Mouse (Mus musculus) midbrain, embryonic 14.5 days (tissue): Measurements from ENCODE around the gene Hist1h4h. TPM values are rescaled to one million over a fixed set of nuclear protein-coding genes. Genes with fewer than 3 reads are reported as not detected.

ENCODE experiments used
- ATAC-seq: fragments of 200-750 bp; cut with Nextera tagmentation; 2 replicates; pipeline ENCODE4 v1.8.0; 2017; ENCODE audit warnings: moderate number of reproducible peaks, moderate library complexity; ENCODE audit not compliant: low FRiP score, low TSS enrichment
- DNase-seq: peaks from one replicate; pipeline ENCODE4 v3.0.0-alpha.2; 2015
- H3K27ac ChIP-seq: fragments of 300-500 bp; sonication (generic); replicated peaks from 2 replicates; pipeline ENCODE4 v1.5.1; 2014; ENCODE audit warnings: mild to moderate bottlenecking, low read depth, low read length, moderate library complexity
- H3K27me3 ChIP-seq: fragments of 300-500 bp; sonication (generic); 2 replicates; pipeline ENCODE4 v1.6.1; 2014; ENCODE audit warnings: low read length, control low read depth, mixed read lengths; ENCODE audit not compliant: control insufficient read depth, insufficient read depth
- H3K36me3 ChIP-seq: fragments of 300-500 bp; sonication (generic); 2 replicates; pipeline ENCODE4 v1.6.1; 2014; ENCODE audit warnings: low read length, control low read depth; ENCODE audit not compliant: control insufficient read depth, insufficient read depth
- H3K4me1 ChIP-seq: fragments of 300-500 bp; sonication (generic); 2 replicates; pipeline ENCODE4 v1.6.1; 2014; ENCODE audit warnings: mild to moderate bottlenecking, antibody characterized with exemption, low read length, control low read depth; ENCODE audit not compliant: control insufficient read depth, insufficient read depth
- H3K4me2 ChIP-seq: fragments of 300-500 bp; sonication (generic); 2 replicates; pipeline ENCODE4 v1.6.1; 2014; ENCODE audit warnings: mild to moderate bottlenecking, low read length, moderate library complexity
- H3K4me3 ChIP-seq: fragments of 300-500 bp; sonication (generic); replicated peaks from 2 replicates; pipeline ENCODE4 v1.5.1; 2014; ENCODE audit warnings: low read depth, low read length
- H3K9ac ChIP-seq: fragments of 300-500 bp; sonication (generic); replicated peaks from 2 replicates; pipeline ENCODE4 v1.6.1; 2014; ENCODE audit warnings: mild to moderate bottlenecking, low read length, moderate library complexity
- H3K9me3 ChIP-seq: fragments of 300-500 bp; sonication (generic); 2 replicates; pipeline ENCODE4 v1.6.1; 2016; ENCODE audit warnings: low read length, control low read depth, mixed read lengths; ENCODE audit not compliant: control insufficient read depth
- WGBS: fragments of 180-500 bp; shearing (Covaris S2); extraction: QIAGEN DNeasy Blood & Tissue Kit; methylation state at CpG from one replicate; pipeline ENCODE4 v1.1.7; 2014; 5-methylcytosine and 5-hydroxymethylcytosine counted together
- polyA plus RNA-seq: library from polyadenylated mRNA; unstranded; fragments of >200 nt; fragmentation: Nextera tagmentation; extraction: Ambion mirVana; gene quantifications from 2 replicates; pipeline ENCODE4 v1.2.1, GENCODE M21; 2014

The Hist1h4h gene
- polyA plus RNA-seq, 1 experiment from 2014 or later, result 4.1 TPM

- H3K36me3 ChIP-seq, result no peaks in the 10 kb centered on the region
- peak overlapping the region; percentile 43 for H3K4me2 ChIP-seq
- DNase-seq (peak; percentile 34), ATAC-seq (no peak)
- 3% methylated on average over 19 of the region's 19 CpGs for WGBS
- H3K9ac ChIP-seq, result no peak overlapping the region
- no peak overlapping the region for H3K4me3 ChIP-seq
- H3K4me1 ChIP-seq, result no peaks in the 10 kb centered on the region
- no peaks in the 10 kb centered on the region for H3K9me3 ChIP-seq
- peaks cover 19% of the 10 kb centered on the region for H3K27me3 ChIP-seq
- no peak overlapping the region for H3K27ac ChIP-seq
Measured at GRCm38 (mm10) chr13:23497656-23498321, 33.1 kb upstream of the Hist1h4h start.

DNA sequence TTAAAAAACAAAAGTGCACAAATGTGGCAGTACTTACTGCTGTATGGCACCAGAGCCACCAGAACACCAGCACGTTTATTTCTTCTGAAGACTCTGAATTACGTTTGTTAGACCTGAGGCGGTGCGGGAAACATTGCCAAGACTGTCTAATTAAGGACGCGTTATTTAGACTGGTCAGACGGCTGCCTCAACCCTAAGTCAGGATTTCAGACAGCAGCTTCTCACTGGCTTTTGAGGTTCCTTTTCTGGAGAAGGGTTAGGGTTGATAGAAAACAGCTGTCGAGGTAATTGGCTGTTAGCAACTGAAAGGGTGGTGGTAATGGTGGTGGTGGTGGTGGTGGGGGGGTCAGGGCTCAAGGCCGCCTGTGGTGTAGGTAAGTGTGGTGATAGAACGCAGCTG lies 32.2 kb upstream of the Hist1h4h start:
- Histone ChIP-seq H3K4me3 (0 out of 2 replicates have a peak overlapping the region, but pooled peaks have one; percentile 9), H3K4me2 (peak overlapping the region; percentile 43), H3K9me3 (no peaks in the 10 kb centered on the region), H3K27ac (no peak overlapping the region), H3K27me3 (peaks cover 19% of the 10 kb centered on the region), H3K36me3 (no peaks in the 10 kb centered on the region), H3K4me1 (no peaks in the 10 kb centered on the region), H3K9ac (no peak overlapping the region)
- WGBS, result 8% methylated on average over 10 of the region's 10 CpGs
- DNase-seq (no peak), ATAC-seq (no peak)

GRCm38 (mm10) chr13:23499943-23500342 lies 30.9 kb upstream of the Hist1h4h start:
- H3K9me3 ChIP-seq, result no peaks in the 10 kb centered on the region

DNA sequence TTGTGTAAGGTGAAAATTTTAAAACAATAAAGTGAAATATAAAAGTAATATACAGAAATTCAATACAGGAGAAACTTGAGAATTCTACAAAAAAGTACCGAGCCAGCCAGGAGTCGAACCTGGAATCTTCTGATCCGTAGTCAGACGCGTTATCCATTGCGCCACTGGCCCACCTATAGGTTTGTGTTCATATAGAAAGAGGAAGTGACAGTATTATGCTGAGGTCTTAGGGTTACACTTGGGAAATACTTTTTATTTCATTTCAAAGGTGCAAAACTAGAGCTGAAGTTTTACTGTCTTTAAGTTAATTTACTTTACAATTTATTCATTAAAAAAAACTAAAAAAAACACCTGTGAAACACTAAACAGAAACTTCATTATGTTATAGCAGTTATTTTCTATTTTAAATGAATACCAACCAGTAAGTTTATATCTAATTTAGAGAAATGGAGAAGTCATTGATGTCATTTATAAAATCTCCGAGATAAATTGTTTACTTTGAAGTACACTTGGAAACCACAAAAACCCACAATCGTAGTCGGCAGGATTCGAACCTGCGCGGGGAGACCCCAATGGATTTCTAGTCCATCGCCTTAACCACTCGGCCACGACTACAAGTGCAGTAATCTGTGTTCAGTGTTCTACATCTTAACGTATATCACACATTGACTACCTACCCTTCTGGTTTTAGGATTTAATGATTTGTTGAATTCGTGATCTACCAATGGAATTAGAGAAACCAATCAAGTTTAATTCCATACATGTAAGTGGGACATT lies 30.2 kb upstream of the Hist1h4h start:
- H3K27ac ChIP-seq, result no peak overlapping the region
- ATAC-seq, result peak; percentile 55; the same call in 1 of the 2 replicates
- WGBS, result under 1% methylated on average over 17 of the region's 17 CpGs
- H3K4me1 ChIP-seq, result 0 out of 2 replicates have a peak, but pooled peaks cover 2% of the 10 kb centered on the region
- no peaks in the 10 kb centered on the region for H3K9me3 ChIP-seq
- H3K4me2 ChIP-seq, result no peak overlapping the region
- H3K36me3 ChIP-seq, result no peaks in the 10 kb centered on the region
- H3K4me3 ChIP-seq, result no peak overlapping the region
- peak; percentile 78 for DNase-seq
- peaks cover 19% of the 10 kb centered on the region for H3K27me3 ChIP-seq
- H3K9ac ChIP-seq, result no peak overlapping the region

More at GRCm38 (mm10) chr13:23499943-23500342, 30.9 kb upstream of the Hist1h4h start:
- Histone ChIP-seq H3K4me1 (no peaks in the 10 kb centered on the region), H3K27me3 (peaks cover 19% of the 10 kb centered on the region), H3K4me2 (no peak overlapping the region), H3K36me3 (no peaks in the 10 kb centered on the region), H3K9ac (no peak overlapping the region), H3K27ac (no peak overlapping the region), H3K4me3 (no peak overlapping the region)
- no peak for ATAC-seq
- DNase-seq, result no peak
- 5% methylated on average over 7 of the region's 7 CpGs for WGBS

DNA sequence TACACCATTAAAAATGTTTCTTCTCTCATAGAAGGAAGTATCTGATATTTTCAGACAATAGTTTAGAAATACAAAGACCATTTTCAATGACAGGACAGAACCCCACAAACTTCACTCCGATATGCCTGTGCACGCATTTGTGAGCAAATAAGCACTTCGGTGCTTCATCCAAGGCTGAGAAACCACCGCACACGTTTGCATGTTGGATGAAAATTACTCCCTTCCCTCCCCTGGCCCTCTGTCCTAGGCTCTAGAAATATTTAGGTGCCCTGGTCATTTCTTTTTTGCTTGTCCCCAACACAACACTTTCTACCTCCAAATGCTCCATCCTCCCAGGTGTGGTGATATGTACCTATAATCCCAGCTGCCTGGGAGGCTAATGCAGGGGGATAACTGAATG lies 29.3 kb upstream of the Hist1h4h start:
- no peak overlapping the region for H3K4me3 ChIP-seq
- 0 out of 2 replicates have a peak, but pooled peaks cover 6% of the 10 kb centered on the region for H3K4me1 ChIP-seq
- no peak overlapping the region for H3K4me2 ChIP-seq
- H3K27me3 ChIP-seq, result peaks cover 19% of the 10 kb centered on the region
- no peaks in the 10 kb centered on the region for H3K9me3 ChIP-seq
- WGBS, result 17% methylated on average over 5 of the region's 5 CpGs
- no peaks in the 10 kb centered on the region for H3K36me3 ChIP-seq
- H3K9ac ChIP-seq, result no peak overlapping the region
- ATAC-seq (no peak), DNase-seq (no peak)
- H3K27ac ChIP-seq, result no peak overlapping the region

DNA sequence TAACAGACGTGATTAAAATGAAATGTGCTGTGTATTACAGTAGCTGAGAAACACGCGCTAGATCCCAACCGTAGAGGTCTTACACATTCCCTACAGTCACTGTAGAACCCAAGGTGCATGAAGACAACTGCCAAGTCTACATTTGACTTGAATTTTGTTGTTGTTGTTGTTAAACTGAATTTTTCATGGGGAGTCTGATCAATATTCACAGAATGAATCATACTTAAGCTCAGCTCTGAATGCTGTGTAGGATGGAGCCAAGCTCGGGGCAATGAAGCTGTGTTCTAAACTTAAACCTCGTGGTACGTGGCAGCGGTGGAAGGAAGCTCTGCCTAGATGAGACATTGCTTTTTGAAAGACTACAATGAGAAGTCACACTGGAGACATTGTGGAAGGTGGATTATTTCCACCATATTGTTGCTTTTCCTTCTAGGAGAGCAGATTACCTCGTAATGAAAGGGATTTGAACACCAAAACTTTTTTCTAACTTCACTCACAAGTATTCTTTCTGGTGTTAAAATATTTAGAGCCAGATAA lies 28.8 kb upstream of the Hist1h4h start:
- no peak overlapping the region for H3K9ac ChIP-seq
- 0 out of 2 replicates have a peak, but pooled peaks cover 6% of the 10 kb centered on the region for H3K4me1 ChIP-seq
- H3K27me3 ChIP-seq, result peaks cover 19% of the 10 kb centered on the region
- H3K4me2 ChIP-seq, result no peak overlapping the region
- 31% methylated on average over 9 of the region's 9 CpGs for WGBS
- H3K27ac ChIP-seq, result no peak overlapping the region
- H3K36me3 ChIP-seq, result no peaks in the 10 kb centered on the region
- no peaks in the 10 kb centered on the region for H3K9me3 ChIP-seq
- ATAC-seq, result no peak
- H3K4me3 ChIP-seq, result no peak overlapping the region
- DNase-seq, result no peak

DNA sequence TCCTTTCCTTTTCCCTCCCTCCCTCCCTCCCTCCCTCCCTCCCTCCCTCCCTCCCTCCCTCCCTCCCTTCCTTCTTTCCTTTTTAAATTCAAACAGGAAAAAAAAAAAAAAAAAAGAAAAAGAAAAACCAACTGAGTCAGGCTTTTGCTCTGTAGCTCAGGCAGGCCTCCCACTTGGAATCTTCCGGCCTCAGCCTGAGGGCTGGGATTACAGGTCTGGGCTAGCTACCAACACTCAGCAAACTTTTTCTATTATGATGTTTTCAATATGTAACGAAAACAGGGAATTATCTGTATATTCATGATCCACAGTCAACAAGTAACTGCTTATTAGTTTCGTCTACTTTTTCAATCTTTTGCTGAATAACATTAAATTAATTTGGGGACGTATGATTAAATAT lies 27.9 kb upstream of the Hist1h4h start:
- H3K4me3 ChIP-seq, result no peak overlapping the region
- H3K4me1 ChIP-seq, result 0 out of 2 replicates have a peak, but pooled peaks cover 6% of the 10 kb centered on the region
- no peak for DNase-seq
- WGBS, result 36% methylated on average over 4 of the region's 4 CpGs
- no peaks in the 10 kb centered on the region for H3K9me3 ChIP-seq
- H3K4me2 ChIP-seq, result no peak overlapping the region
- no peak overlapping the region for H3K27ac ChIP-seq
- no peak for ATAC-seq
- H3K36me3 ChIP-seq, result no peaks in the 10 kb centered on the region
- H3K27me3 ChIP-seq, result peaks cover 16% of the 10 kb centered on the region
- H3K9ac ChIP-seq, result no peak overlapping the region

DNA sequence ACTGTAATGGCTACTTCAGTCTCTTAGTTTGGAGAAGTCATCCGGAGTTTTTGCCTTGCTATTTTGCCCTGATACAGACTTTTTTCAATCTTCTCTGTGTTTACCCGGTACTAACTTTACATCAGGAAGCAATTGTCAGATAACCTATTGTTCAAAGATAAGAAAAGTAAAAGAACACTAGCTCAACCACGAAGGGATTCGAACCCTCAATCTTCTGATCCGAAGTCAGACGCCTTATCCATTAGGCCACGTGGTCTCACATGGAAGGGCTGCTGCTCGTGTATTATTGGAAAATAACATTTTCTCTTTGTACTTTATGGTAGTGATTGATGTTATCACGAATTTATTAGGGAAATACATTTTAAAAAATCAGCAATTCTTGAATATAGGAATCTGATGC lies 27.1 kb upstream of the Hist1h4h start:
- Histone ChIP-seq H3K36me3 (no peaks in the 10 kb centered on the region), H3K27ac (no peak overlapping the region), H3K27me3 (peaks cover 8% of the 10 kb centered on the region; the same call in 1 of the 2 replicates), H3K9ac (no peak overlapping the region), H3K4me2 (0 out of 2 replicates have a peak overlapping the region, but pooled peaks have one; percentile 9), H3K4me1 (0 out of 2 replicates have a peak, but pooled peaks cover 6% of the 10 kb centered on the region), H3K9me3 (no peaks in the 10 kb centered on the region), H3K4me3 (no peak overlapping the region)
- ATAC-seq (no peak), DNase-seq (peak; percentile 82)
- 2% methylated on average over 9 of the region's 9 CpGs for WGBS
